Mouse (Mus musculus): ENCODE results near the gene Rbck1.

DNA sequence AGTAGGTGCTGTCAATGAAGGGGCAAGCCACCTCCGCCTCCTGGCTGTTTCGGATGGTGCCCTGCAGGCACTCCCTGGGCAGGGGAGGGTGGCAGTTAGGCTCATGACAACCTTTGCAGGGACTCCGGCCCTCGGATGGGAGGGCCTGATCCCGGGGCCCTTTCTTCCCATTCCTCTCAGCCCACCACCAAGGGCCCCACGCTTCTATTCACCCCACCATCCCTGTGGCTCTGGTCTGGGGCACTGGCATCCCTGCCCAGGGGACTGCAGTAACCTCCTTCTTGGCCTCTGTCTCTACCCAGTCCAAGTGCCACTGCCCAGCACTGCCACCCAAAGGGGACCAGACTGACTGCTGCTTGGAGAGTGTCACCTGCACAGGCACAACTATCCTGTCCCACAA lies 10.3 kb downstream of the Rbck1 start:
- TF ChIP-seq CTCF (IDR thresholded peaks at IDR 0.05; ENCODE audit: borderline replicate concordance, extremely low read depth, insufficient read depth, insufficient read length) (no peak), POLR2A (IDR thresholded peaks at IDR 0.05; ENCODE audit: borderline replicate concordance, extremely low read depth, insufficient read depth, insufficient read length, poor library complexity, severe bottlenecking) (no peak)

All from brain, embryonic 14.5 days (tissue).